Mouse (Mus musculus): ENCODE measurements around the gene Creb3l2.

The Creb3l2 gene

GRCm38 (mm10) chr6:37371341-37371740 lies 70.6 kb downstream of the Creb3l2 start:
- DNase-seq (ENCODE audit: low spot score): peak; percentile 64

GRCm38 (mm10) chr6:37370566-37370965 lies 71.4 kb downstream of the Creb3l2 start:
- no peak for DNase-seq (ENCODE audit: low spot score)

DNA sequence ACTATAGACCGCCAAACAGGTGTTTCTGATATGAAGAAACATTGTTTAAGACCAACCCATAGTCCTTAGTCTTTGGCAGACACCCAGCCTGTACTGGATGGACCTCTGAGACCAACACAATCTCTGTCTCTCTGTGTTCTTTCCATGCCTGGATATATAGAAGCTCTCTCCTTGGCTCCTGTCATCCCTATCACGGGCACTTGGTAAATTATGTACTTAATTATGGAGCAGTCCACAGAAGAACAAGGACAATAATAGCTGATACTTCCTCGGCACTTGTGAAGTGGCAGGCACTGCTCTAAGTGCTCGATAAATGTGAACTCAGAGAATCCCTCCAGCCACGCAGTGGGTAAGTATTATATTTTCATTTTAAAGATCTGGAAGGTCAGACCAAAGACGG lies 72.2 kb downstream of the Creb3l2 start:
- no peak for DNase-seq (ENCODE audit: low spot score)

GRCm38 (mm10) chr6:37368281-37368680 lies 73.7 kb downstream of the Creb3l2 start:
- DNase-seq (ENCODE audit: low spot score): no peak

DNA sequence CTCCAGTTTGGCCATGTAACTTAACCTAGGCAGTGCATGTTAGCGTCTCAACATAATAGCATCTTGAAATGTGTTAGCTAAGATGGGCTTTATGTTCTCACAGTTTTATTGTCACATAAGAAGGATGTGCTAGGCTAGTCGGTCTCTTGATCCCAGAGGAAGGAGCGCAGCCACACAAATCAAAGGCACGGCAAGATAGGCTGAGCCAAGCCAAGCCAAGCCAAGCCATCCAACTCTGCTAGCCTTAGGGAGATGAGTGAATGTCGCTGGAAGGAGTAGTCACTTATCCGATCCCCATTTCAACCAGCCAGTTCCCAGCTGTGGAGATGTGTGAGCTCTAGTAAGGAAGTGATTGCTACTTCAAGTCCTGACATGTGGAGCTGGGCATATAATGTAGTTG lies 75.0 kb downstream of the Creb3l2 start:
- no peak for DNase-seq (ENCODE audit: low spot score)

DNA sequence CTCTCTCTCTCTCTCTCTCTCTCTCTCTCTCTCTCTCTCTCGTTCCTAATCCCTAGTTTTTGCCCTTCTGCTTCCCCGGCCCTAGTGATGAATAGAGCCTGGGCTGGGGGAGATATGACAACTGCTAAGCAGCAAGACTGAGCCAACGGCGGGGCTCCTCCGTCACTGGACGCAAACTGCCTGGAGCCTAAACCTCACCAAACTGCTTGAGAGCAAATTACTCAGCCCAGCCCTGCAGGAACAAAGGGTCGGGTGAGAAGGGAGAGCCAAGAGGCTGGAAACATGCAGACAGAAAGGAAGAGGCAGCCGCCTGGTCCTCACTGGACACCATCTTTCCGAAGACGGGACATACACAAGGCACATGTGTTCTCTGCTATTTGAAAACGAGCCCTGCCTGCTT lies 76.8 kb downstream of the Creb3l2 start:
- DNase-seq (ENCODE audit: low spot score): no peak

- DNase-seq (ENCODE audit: low spot score): no peak
Measured at GRCm38 (mm10) chr6:37364361-37364760, 77.6 kb downstream of the Creb3l2 start.

GRCm38 (mm10) chr6:37360813-37361385 lies 81.0 kb downstream of the Creb3l2 start:
- no peak for DNase-seq (ENCODE audit: low spot score)

- peak; percentile 80 for DNase-seq (ENCODE audit: low spot score)
Measured at GRCm38 (mm10) chr6:37354449-37355179, 87.3 kb downstream of the Creb3l2 start.

- DNase-seq (ENCODE audit: low spot score): no peak
Measured at GRCm38 (mm10) chr6:37353616-37354015, 88.3 kb downstream of the Creb3l2 start.

DNA sequence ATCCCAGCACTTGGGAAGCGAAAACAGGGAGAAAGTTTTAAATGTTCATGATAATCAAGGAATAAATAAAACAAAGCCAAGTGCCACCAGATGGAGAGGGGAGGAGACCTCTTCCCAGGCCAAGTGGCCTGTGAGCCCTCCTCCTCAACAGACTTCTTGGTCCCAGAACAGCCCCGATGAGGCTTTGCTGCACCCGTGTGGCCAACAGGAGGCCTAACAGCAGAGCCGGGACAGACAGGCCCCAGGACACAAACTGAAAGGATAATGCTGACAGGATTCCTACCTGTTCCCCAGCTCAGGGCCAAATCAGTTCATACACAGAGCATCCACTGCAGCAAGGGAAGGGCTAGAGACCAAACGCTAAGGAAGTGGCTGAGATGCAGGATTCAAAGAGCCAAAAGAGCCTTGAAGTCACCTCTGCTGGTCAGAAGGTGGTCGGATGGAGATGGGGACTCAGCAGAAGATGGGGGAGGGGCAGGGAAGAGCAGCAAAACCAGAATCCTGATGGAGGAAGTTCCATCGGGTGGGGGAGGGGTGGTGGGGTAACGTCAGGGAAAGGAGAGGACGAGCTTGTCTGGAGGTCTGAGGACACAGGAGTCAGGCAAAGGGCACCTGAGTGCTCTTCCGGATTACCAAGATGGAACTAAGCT lies 90.1 kb downstream of the Creb3l2 start:
- peak; percentile 75 for DNase-seq (ENCODE audit: low spot score)

- DNase-seq (ENCODE audit: low spot score): no peak
Measured at GRCm38 (mm10) chr6:37350315-37350714, 91.6 kb downstream of the Creb3l2 start.

- no peak for DNase-seq (ENCODE audit: low spot score)
Measured at GRCm38 (mm10) chr6:37347606-37348005, 94.3 kb downstream of the Creb3l2 start.

- DNase-seq (ENCODE audit: low spot score): no peak
Measured at GRCm38 (mm10) chr6:37338055-37338454, 103.9 kb downstream of the Creb3l2 start.

DNA sequence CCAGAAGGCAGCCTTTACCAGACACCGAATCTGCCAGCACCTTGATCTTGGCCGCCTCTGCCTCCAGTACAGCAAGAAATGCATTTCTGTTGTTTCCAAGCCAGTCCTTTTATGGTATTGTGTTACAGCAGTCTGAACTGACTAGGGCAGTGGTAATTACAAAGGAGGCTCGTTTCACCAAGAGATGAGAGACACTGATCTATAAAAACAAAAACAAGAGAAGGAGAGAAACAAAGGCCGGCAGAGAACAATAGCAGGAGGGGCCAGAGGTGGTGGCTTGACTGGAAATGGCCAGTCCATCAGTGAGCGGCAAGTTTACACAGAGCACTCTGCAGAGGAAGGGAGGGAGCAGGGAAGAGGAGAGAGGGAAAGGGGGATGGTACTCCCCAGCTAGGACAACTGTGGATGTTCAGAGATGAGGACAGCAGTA lies 105.1 kb downstream of the Creb3l2 start:
- DNase-seq (ENCODE audit: low spot score): no peak

- no peak for DNase-seq (ENCODE audit: low spot score)
Measured at GRCm38 (mm10) chr6:37336381-37336780, 105.6 kb downstream of the Creb3l2 start.

DNA sequence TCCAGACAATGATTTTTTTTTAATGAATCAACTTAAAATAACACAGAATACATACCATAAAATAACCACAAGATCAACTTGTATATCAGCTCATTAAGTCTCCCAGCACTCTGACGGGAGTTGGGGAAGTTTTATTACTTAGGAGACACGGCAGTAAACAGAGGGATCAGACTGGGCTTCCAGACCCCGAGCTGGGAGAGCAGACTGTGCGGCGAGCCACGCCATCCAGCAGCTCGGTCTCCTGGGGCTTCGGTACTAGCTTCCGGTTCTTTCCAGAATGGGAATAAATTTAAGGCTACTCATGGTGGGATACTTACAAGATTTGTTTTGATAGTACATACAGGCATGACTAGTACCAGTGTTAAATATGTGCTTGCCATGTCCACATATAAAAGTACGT lies 109.1 kb downstream of the Creb3l2 start:
- DNase-seq (ENCODE audit: low spot score): no peak

GRCm38 (mm10) chr6:37329901-37330864 lies 111.8 kb downstream of the Creb3l2 start:
- DNase-seq (ENCODE audit: low spot score): peak; percentile 61

- DNase-seq (ENCODE audit: low spot score): no peak
Measured at GRCm38 (mm10) chr6:37329376-37329775, 112.6 kb downstream of the Creb3l2 start.

GRCm38 (mm10) chr6:37328671-37329070 lies 113.3 kb downstream of the Creb3l2 start:
- no peak for DNase-seq (ENCODE audit: low spot score)

- DNase-seq (ENCODE audit: low spot score): no peak
Measured at GRCm38 (mm10) chr6:37327519-37327918, 114.4 kb downstream of the Creb3l2 start.

GRCm38 (mm10) chr6:37326603-37326955 lies 115.4 kb downstream of the Creb3l2 start:
- no peak for DNase-seq (ENCODE audit: low spot score)
